Mouse (Mus musculus): ENCODE data around the gene Plcd4. TPM values are rescaled to one million over a fixed set of nuclear protein-coding genes. Genes with fewer than 3 reads are reported as not detected.

Gene Plcd4
- polyA plus RNA-seq, 1 experiment, result not detected

- Histone ChIP-seq H3K27ac (ENCODE audit: insufficient read depth, low read depth, low read length) (no peak overlapping the region), H3K4me3 (ENCODE audit: insufficient read depth, low read depth, low read length) (no peak overlapping the region), H3K4me1 (ENCODE audit: control insufficient read depth, insufficient read depth, low read length) (peaks cover 5% of the 10 kb centered on the region)
- TF ChIP-seq POLR2A (IDR thresholded peaks at IDR 0.05; ENCODE audit: insufficient read depth, low read depth, low read length) (no peak), CTCF (IDR thresholded peaks at IDR 0.05; ENCODE audit: insufficient read depth, low read depth, low read length) (no peak)
- WGBS, result 76% methylated on average over 3 of the region's 3 CpGs
Measured at GRCm38 (mm10) chr1:74584616-74585398, 42.1 kb downstream of the Plcd4 start.

- H3K4me1 ChIP-seq (ENCODE audit: control insufficient read depth, insufficient read depth, low read length), result peaks cover 8% of the 10 kb centered on the region
- H3K4me3 ChIP-seq (ENCODE audit: insufficient read depth, low read depth, low read length), result peak overlapping the region; percentile 86
- TF ChIP-seq POLR2A (IDR thresholded peaks at IDR 0.05; ENCODE audit: insufficient read depth, low read depth, low read length), result no peak
- WGBS, result under 1% methylated on average over 24 of the region's 24 CpGs
- H3K27ac ChIP-seq (ENCODE audit: insufficient read depth, low read depth, low read length), result peak overlapping the region; percentile 89
Measured at GRCm38 (mm10) chr1:74587233-74587772, 44.6 kb downstream of the Plcd4 start.

- under 1% methylated on average over 48 of the region's 48 CpGs for WGBS
- Histone ChIP-seq H3K4me3 (ENCODE audit: insufficient read depth, low read depth, low read length) (peak within 1 kb of the TSS; percentile 88), H3K27ac (ENCODE audit: insufficient read depth, low read depth, low read length) (peak within 1 kb of the TSS; percentile 89), H3K4me1 (ENCODE audit: control insufficient read depth, insufficient read depth, low read length) (peaks cover 8% of the 10 kb centered on the region)
- TF ChIP-seq CTCF (IDR thresholded peaks at IDR 0.05; ENCODE audit: insufficient read depth, low read depth, low read length) (peak; percentile 12; the same call in 1 of the 2 replicates), POLR2A (IDR thresholded peaks at IDR 0.05; ENCODE audit: insufficient read depth, low read depth, low read length) (peak; percentile 52; the same call in 1 of the 2 replicates)
Measured at GRCm38 (mm10) chr1:74587773-74588445, 45.2 kb downstream of the Plcd4 start, which contains the start of the genes Zfp142 and Bcs1l. Gene Zfp142, minus strand, starts transcription at chr1:74588246. Gene Bcs1l, plus strand, starts transcription at chr1:74588289.

GRCm38 (mm10) chr1:74594434-74594833 lies 51.7 kb downstream of the Plcd4 start:
- TF ChIP-seq POLR2A (IDR thresholded peaks at IDR 0.05; ENCODE audit: insufficient read depth, low read depth, low read length) (no peak), CTCF (IDR thresholded peaks at IDR 0.05; ENCODE audit: insufficient read depth, low read depth, low read length) (no peak)
- Histone ChIP-seq H3K27ac (ENCODE audit: insufficient read depth, low read depth, low read length) (no peak overlapping the region), H3K4me1 (ENCODE audit: control insufficient read depth, insufficient read depth, low read length) (peaks cover 3% of the 10 kb centered on the region; the same call in 1 of the 2 replicates), H3K4me3 (ENCODE audit: insufficient read depth, low read depth, low read length) (no peak overlapping the region)
- WGBS, result 88% methylated on average over 8 of the region's 8 CpGs

- Histone ChIP-seq H3K4me1 (ENCODE audit: control insufficient read depth, insufficient read depth, low read length) (peaks cover 3% of the 10 kb centered on the region; the same call in 1 of the 2 replicates), H3K4me3 (ENCODE audit: insufficient read depth, low read depth, low read length) (peak overlapping the region; percentile 69), H3K27ac (ENCODE audit: insufficient read depth, low read depth, low read length) (peak overlapping the region; percentile 32; the same call in 1 of the 2 replicates)
- WGBS, result 6% methylated on average over 26 of the region's 26 CpGs
- TF ChIP-seq POLR2A (IDR thresholded peaks at IDR 0.05; ENCODE audit: insufficient read depth, low read depth, low read length) (no peak), CTCF (IDR thresholded peaks at IDR 0.05; ENCODE audit: insufficient read depth, low read depth, low read length) (no peak)
Measured at GRCm38 (mm10) chr1:74600501-74601266, 58.0 kb downstream of the Plcd4 start.

- peak; percentile 90 for TF ChIP-seq POLR2A (IDR thresholded peaks at IDR 0.05; ENCODE audit: insufficient read depth, low read depth, low read length)
- TF ChIP-seq CTCF (IDR thresholded peaks at IDR 0.05; ENCODE audit: insufficient read depth, low read depth, low read length), result no peak
- Histone ChIP-seq H3K4me1 (ENCODE audit: control insufficient read depth, insufficient read depth, low read length) (peaks cover 3% of the 10 kb centered on the region; the same call in 1 of the 2 replicates), H3K4me3 (ENCODE audit: insufficient read depth, low read depth, low read length) (peak within 1 kb of the TSS; percentile 69), H3K27ac (ENCODE audit: insufficient read depth, low read depth, low read length) (peak within 1 kb of the TSS; percentile 32; the same call in 1 of the 2 replicates)
- 6% methylated on average over 25 of the region's 25 CpGs for WGBS
Measured at GRCm38 (mm10) chr1:74601267-74601962, 58.7 kb downstream of the Plcd4 start, which contains the start of the genes Rnf25 and Stk36. Gene Rnf25, minus strand, starts transcription at chr1:74601397. Gene Stk36, plus strand, starts transcription at chr1:74601445.

Other genes with a start within 250 kb of the Plcd4 start
- 36.6 TPM in 1 of 2 replicates, not detected in the other for gene Tmbim1, start 237.3 kb upstream of the Plcd4 start, polyA plus RNA-seq (2012; ENCODE audit: insufficient read depth, insufficient read length, low replicate concordance, missing spikeins)
- gene Catip, start 180.8 kb upstream of the Plcd4 start, polyA plus RNA-seq (2012; ENCODE audit: insufficient read depth, insufficient read length, low replicate concordance, missing spikeins), result not detected in 2 replicates
- gene Slc11a1, start 167.7 kb upstream of the Plcd4 start, polyA plus RNA-seq (2012; ENCODE audit: insufficient read depth, insufficient read length, low replicate concordance, missing spikeins), result not detected in 2 replicates
- gene Ctdsp1, start 151.4 kb upstream of the Plcd4 start, polyA plus RNA-seq (2012; ENCODE audit: insufficient read depth, insufficient read length, low replicate concordance, missing spikeins), result not detected in 2 replicates
- gene Vil1, start 133.5 kb upstream of the Plcd4 start, polyA plus RNA-seq (2012; ENCODE audit: insufficient read depth, insufficient read length, low replicate concordance, missing spikeins), result not detected in 2 replicates
- gene Cnot9, start 36.8 kb upstream of the Plcd4 start, polyA plus RNA-seq (2012; ENCODE audit: insufficient read depth, insufficient read length, low replicate concordance, missing spikeins), result not detected in 2 replicates
- gene Usp37, start 1.4 kb downstream of the Plcd4 start, polyA plus RNA-seq (2012; ENCODE audit: insufficient read depth, insufficient read length, low replicate concordance, missing spikeins), result not detected in 2 replicates
- not detected in 2 replicates for gene Zfp142, start 45.4 kb downstream of the Plcd4 start, polyA plus RNA-seq (2012; ENCODE audit: insufficient read depth, insufficient read length, low replicate concordance, missing spikeins)
- gene Bcs1l, start 45.4 kb downstream of the Plcd4 start, polyA plus RNA-seq (2012; ENCODE audit: insufficient read depth, insufficient read length, low replicate concordance, missing spikeins), result not detected in 2 replicates
- not detected in 2 replicates for gene Rnf25, start 58.5 kb downstream of the Plcd4 start, polyA plus RNA-seq (2012; ENCODE audit: insufficient read depth, insufficient read length, low replicate concordance, missing spikeins)
- gene Stk36, start 58.6 kb downstream of the Plcd4 start, polyA plus RNA-seq (2012; ENCODE audit: insufficient read depth, insufficient read length, low replicate concordance, missing spikeins), result not detected in 2 replicates
- 137 TPM in 1 of 2 replicates, not detected in the other for gene Ttll4, start 118.9 kb downstream of the Plcd4 start, polyA plus RNA-seq (2012; ENCODE audit: insufficient read depth, insufficient read length, low replicate concordance, missing spikeins)
- not detected in 2 replicates for gene Cyp27a1, start 170.7 kb downstream of the Plcd4 start, polyA plus RNA-seq (2012; ENCODE audit: insufficient read depth, insufficient read length, low replicate concordance, missing spikeins)
- not detected in 2 replicates for gene Prkag3, start 206.3 kb downstream of the Plcd4 start, polyA plus RNA-seq (2012; ENCODE audit: insufficient read depth, insufficient read length, low replicate concordance, missing spikeins)
- gene Wnt6, start 229.0 kb downstream of the Plcd4 start, polyA plus RNA-seq (2012; ENCODE audit: insufficient read depth, insufficient read length, low replicate concordance, missing spikeins), result not detected in 2 replicates
- not detected in 2 replicates for gene Wnt10a, start 248.6 kb downstream of the Plcd4 start, polyA plus RNA-seq (2012; ENCODE audit: insufficient read depth, insufficient read length, low replicate concordance, missing spikeins)